ENCODE assay signal across 28 mouse cellular contexts in the genomic region with DNA sequence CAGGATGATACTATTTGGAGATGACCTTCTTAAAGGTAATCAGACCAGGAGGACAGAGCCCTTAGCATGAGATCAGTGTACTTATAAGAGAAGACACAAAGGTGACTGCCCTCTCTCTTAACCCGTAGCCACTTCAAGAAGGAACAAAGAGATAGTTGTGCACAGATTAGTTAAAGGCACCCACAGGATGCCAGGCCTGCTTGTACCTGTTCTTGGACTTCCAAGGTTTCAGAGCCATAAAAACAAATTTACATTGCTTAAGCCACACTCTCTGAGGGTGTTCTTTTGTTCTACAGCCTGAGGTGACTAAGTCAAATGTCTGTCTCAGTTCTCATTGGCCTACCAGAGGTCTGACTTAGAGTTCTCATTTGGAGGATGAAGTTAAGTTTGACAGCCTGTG.
"Had no signal": no experiment of that assay in that cellular context is flagged by ENCODE, and none has a peak within 500 bp of the region (broad histone marks: within the 10 kb centered on the region; RNA-seq: fewer than 3 reads in every experiment).

No protein-coding gene starts in this region.

- DNase-seq: heart, postnatal 10 days; heart, postnatal 36 days; heart, postnatal 4 days; kidney, adult 11 months; kidney, adult 18-20 months; kidney, adult 2 months; kidney, adult 8-10 months; kidney, adult 9 months; kidney, postnatal 10 days; kidney, postnatal 14 days; kidney, postnatal 25 days; kidney, postnatal 36 days; kidney, postnatal 4 days; layer of hippocampus, adult 9-11 months; layer of hippocampus, postnatal 36 days had no signal

- H3K4me3 ChIP-seq: heart, embryonic 12.5 days; heart, embryonic 13.5 days; heart, embryonic 15.5 days; hindbrain, embryonic 10.5 days; hindbrain, embryonic 12.5 days; hindbrain, embryonic 13.5 days; hindbrain, embryonic 15.5 days; intestine, embryonic 15.5 days; kidney, embryonic 15.5 days; left cerebral cortex, adult 2 months had no signal

- H3K27ac ChIP-seq: heart, embryonic 13.5 days; heart, embryonic 15.5 days; hindbrain, embryonic 10.5 days; hindbrain, embryonic 12.5 days; hindbrain, embryonic 13.5 days; hindbrain, embryonic 14.5 days; hindbrain, embryonic 15.5 days; hindbrain, postnatal 0 days; intestine, embryonic 15.5 days; kidney, embryonic 15.5 days; kidney, postnatal 0 days; left cerebral cortex, adult 2 months had no signal
